Mouse (Mus musculus) forebrain, embryonic 16.5 days (tissue): ENCODE results near the gene Hes6. TPM values are rescaled to one million over a fixed set of nuclear protein-coding genes. Genes with fewer than 3 reads are reported as not detected.

Experiments used
- ATAC-seq: fragments of 200-750 bp; cut with Nextera tagmentation; 2 replicates; pipeline ENCODE4 v1.8.0; 2017; ENCODE audit warnings: mild to moderate bottlenecking, moderate library complexity
- H3K27ac ChIP-seq: fragments of 300-500 bp; sonication (generic); 2 replicates; pipeline ENCODE4 v1.5.1; 2014; ENCODE audit warnings: low read length, control low read depth
- H3K27me3 ChIP-seq: fragments of 300-500 bp; sonication (generic); replicated peaks from 2 replicates; pipeline ENCODE4 v1.6.1; 2014; ENCODE audit warnings: low read length; ENCODE audit not compliant: control insufficient read depth, insufficient read depth
- H3K36me3 ChIP-seq: fragments of 300-500 bp; sonication (generic); 2 replicates; pipeline ENCODE4 v1.6.1; 2014; ENCODE audit not compliant: control insufficient read depth, insufficient read depth
- H3K4me1 ChIP-seq: fragments of 300-500 bp; sonication (generic); replicated peaks from 2 replicates; pipeline ENCODE4 v1.6.1; 2014; ENCODE audit warnings: low read length; ENCODE audit not compliant: control insufficient read depth, insufficient read depth
- H3K4me2 ChIP-seq: fragments of 300-500 bp; sonication (generic); 2 replicates; pipeline ENCODE4 v1.6.1; 2014; ENCODE audit warnings: mild to moderate bottlenecking, low read length, control low read depth
- H3K4me3 ChIP-seq: fragments of 300-500 bp; sonication (generic); replicated peaks from 2 replicates; pipeline ENCODE4 v1.5.1; 2014; ENCODE audit warnings: mild to moderate bottlenecking, low read length, control low read depth
- H3K9ac ChIP-seq: fragments of 300-500 bp; sonication (generic); replicated peaks from 2 replicates; pipeline ENCODE4 v1.6.1; 2014; ENCODE audit warnings: low read depth, low read length, control low read depth
- H3K9me3 ChIP-seq: fragments of 300-500 bp; sonication (generic); 2 replicates; pipeline ENCODE4 v1.6.1; 2016; ENCODE audit warnings: low read length; ENCODE audit not compliant: control insufficient read depth
- WGBS: fragments of 180-500 bp; shearing (Covaris S2); extraction: QIAGEN DNeasy Blood & Tissue Kit; methylation state at CpG from one replicate; pipeline ENCODE4 v1.1.7; 2014; 5-methylcytosine and 5-hydroxymethylcytosine counted together
- polyA plus RNA-seq: library from polyadenylated mRNA; unstranded; fragments of >200 nt; fragmentation: Nextera tagmentation; extraction: Ambion mirVana; gene quantifications from 2 replicates; pipeline ENCODE4 v1.2.1, GENCODE M21; 2015

The Hes6 gene
- polyA plus RNA-seq, 1 experiment from 2014 or later = 208 TPM

DNA sequence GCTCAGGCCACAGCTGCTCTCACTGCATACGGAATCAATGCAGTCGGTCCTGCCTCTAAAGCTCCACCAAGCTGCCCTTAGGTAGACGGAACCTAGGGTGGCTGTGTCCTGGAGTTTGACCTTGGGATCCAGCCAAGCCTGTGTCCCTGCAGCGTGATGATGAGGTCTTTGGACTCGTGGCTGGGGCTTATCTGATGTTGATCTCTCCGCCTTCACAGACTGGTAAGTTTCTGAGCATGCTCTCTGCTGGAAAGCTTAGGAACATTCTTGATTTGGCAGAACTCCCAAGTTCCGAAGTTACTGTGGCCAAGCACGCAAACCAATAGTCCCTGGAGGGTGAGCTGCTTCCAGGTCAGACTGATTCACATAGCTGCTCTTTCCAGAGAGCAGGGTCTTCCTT is 32.2 kb upstream of the Hes6 start:
- ATAC-seq = no peak
- Histone ChIP-seq H3K27me3 (no peaks in the 10 kb centered on the region), H3K9me3 (peaks cover 5% of the 10 kb centered on the region; the same call in 1 of the 2 replicates), H3K4me3 (no peak overlapping the region), H3K9ac (no peak overlapping the region), H3K27ac (no peak overlapping the region), H3K36me3 (peaks cover 28% of the 10 kb centered on the region), H3K4me1 (no peaks in the 10 kb centered on the region), H3K4me2 (no peak overlapping the region)
- 82% methylated on average over 8 of the region's 8 CpGs for WGBS

DNA sequence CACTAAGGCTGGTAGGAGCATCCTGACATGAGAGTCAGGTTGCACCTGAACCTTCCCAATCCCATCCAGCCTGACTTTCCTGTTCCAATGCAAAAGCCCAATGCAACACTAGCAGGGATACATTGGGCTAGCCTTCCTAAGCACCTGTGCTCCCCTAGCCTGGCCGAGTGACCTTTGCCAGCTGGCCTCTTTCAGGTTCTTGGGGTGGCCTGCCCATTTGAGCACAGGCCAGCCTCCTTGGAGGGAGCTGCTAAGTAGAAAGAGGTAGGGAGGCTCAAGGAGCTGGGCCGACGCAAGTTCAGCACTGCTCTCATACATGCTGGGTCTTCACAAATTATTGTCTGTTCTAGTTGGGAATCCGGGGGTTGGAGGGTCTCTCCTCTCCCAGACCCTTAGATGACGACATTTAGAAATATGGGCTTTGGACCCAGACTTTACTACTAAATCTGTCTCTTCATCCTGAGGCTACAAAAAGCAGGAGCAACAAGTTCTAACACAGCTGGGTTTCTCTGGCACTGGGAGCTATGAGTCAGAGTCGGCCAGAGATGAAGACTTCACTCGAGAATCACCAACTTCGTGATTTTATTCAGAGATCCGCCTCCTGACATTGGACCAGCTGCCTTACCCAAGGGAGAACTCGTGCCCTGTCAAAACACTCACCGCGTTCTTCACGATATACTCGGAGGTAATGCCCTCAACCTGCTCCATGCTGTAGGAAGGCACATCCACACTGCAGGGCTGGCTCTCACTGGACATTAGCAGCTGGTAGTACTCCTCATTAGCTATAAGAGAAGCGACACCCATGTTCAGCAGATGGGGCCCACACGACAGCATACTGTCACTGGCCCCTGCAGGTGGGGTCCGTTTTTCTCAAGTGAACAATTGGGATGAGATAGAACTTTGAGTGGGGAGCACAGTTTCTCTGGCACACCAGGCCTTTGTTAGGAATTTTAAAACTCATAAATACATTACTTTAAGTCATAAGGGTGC is 31.3 kb upstream of the Hes6 start:
- Histone ChIP-seq H3K4me2 (no peak overlapping the region), H3K36me3 (peaks cover 28% of the 10 kb centered on the region), H3K9me3 (peaks cover 5% of the 10 kb centered on the region; the same call in 1 of the 2 replicates), H3K27ac (no peak overlapping the region), H3K27me3 (no peaks in the 10 kb centered on the region), H3K4me3 (no peak overlapping the region), H3K4me1 (no peaks in the 10 kb centered on the region), H3K9ac (no peak overlapping the region)
- no peak for ATAC-seq
- WGBS = 93% methylated on average over 17 of the region's 17 CpGs

DNA sequence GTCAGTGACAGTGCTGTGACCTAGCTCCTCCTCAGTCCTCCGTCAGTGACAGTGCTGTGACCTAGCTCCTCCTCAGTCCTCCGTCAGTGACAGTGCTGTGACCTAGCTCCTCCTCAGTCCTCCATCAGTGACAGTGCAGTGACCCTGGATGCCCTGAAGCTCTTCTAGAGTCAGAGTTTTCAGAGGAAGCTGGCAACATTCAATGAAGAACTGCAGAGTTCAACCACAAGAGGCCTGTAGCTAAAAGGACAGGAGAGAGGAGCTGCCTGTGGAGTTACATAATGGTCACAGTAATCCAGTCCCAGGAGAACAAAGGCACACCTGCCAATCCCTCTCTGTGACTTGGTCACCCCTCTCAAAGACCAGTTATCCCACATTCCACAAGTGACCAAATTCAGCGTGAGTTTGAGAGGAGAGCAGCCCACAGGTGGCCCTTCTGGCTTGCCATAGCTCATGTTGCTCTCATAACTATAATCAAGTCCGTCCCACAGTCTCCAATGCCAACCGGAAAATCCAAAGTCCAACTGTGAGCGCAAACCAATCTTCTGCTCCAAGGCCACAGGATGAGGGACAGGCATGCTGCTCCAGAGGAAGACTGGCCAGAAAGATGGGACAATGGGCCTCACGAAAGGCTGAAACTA is 28.6 kb upstream of the Hes6 start:
- Histone ChIP-seq H3K27me3 (no peaks in the 10 kb centered on the region), H3K4me1 (no peaks in the 10 kb centered on the region), H3K27ac (no peak overlapping the region), H3K4me2 (no peak overlapping the region), H3K4me3 (no peak overlapping the region), H3K36me3 (peaks cover 15% of the 10 kb centered on the region), H3K9ac (no peak overlapping the region), H3K9me3 (peaks cover 2% of the 10 kb centered on the region; the same call in 1 of the 2 replicates)
- 67% methylated on average over 6 of the region's 7 CpGs for WGBS
- ATAC-seq = no peak

DNA sequence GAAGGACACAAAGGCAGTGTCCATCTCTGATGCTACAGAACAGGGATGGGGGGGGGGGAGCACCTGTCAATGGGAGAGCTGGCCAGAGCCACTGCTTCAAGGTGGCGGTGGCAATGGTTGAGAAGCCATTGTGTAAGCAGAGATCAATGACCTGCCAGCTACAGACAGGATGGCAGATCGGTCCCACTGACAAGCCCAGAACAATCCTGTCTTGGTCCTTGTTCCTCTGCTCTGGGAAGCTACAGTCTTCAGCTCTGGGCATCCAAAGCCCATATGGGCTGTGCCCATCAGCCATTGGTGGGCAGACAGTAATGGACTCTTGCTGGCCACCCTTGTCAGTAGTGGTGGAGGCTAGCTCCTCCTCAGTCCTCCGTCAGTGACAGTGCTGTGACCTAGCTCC is 28.0 kb upstream of the Hes6 start:
- WGBS = 92% methylated on average over 3 of the region's 3 CpGs
- peaks cover 10% of the 10 kb centered on the region for H3K36me3 ChIP-seq

DNA sequence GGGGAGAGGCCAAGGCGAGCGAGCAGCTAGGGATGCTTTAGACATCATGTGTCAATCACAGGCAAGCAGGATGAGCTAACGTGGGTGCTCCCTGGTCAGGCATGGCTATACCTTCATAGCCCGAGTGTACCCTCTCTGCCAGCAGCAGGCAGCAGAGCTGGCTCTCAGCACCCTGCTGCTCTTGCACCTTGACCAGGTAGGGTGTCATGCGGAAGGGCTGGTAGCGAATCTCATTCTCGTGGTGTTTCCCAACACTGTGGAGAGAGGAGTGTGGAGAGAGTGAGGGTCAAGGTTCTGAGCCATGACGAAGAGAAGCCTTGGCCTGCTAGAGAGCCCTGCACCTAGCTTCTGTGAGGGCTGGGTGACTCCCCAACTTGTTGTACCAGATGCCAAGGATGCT is 25.9 kb upstream of the Hes6 start:
- no peak for ATAC-seq
- H3K27ac ChIP-seq = no peak overlapping the region
- no peak overlapping the region for H3K4me3 ChIP-seq
- H3K27me3 ChIP-seq = no peaks in the 10 kb centered on the region
- peaks cover 9% of the 10 kb centered on the region for H3K36me3 ChIP-seq
- H3K9me3 ChIP-seq = no peaks in the 10 kb centered on the region
- H3K4me2 ChIP-seq = no peak overlapping the region
- H3K9ac ChIP-seq = no peak overlapping the region
- peaks cover 8% of the 10 kb centered on the region for H3K4me1 ChIP-seq
- WGBS = 91% methylated on average over 8 of the region's 8 CpGs

More for the DNA sequence above, 28.0 kb upstream of the Hes6 start:
- Histone ChIP-seq H3K9ac (no peak overlapping the region), H3K27ac (no peak overlapping the region), H3K27me3 (no peaks in the 10 kb centered on the region), H3K9me3 (no peaks in the 10 kb centered on the region), H3K4me2 (no peak overlapping the region), H3K4me1 (no peaks in the 10 kb centered on the region), H3K4me3 (no peak overlapping the region)
- no peak for ATAC-seq

DNA sequence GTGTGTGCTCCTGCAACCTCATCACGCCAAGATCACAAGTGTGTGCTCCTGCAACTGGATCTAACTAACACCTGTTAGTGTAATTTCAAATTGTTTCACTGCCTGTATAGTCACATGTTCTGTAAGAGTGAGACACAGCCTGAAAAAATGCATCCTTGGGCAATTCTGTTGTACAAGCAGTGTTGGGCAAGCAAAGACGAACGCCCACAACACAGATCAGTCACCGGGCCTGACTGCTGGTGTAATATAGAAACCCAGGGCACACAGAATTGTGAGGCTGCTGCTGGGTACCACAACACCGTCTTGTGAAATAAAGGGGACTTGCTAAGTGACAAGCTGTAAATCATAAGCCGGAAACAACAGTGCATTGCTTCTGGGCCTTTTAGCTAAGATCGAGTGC is 23.7 kb upstream of the Hes6 start:
- no peaks in the 10 kb centered on the region; the same call in 1 of the 2 replicates for H3K36me3 ChIP-seq
- no peaks in the 10 kb centered on the region for H3K27me3 ChIP-seq
- WGBS = 92% methylated on average over 7 of the region's 7 CpGs
- no peak overlapping the region for H3K9ac ChIP-seq
- H3K4me1 ChIP-seq = peaks cover 8% of the 10 kb centered on the region
- H3K4me3 ChIP-seq = no peak overlapping the region
- no peak overlapping the region for H3K4me2 ChIP-seq
- no peak overlapping the region for H3K27ac ChIP-seq
- no peaks in the 10 kb centered on the region for H3K9me3 ChIP-seq
- no peak for ATAC-seq

DNA sequence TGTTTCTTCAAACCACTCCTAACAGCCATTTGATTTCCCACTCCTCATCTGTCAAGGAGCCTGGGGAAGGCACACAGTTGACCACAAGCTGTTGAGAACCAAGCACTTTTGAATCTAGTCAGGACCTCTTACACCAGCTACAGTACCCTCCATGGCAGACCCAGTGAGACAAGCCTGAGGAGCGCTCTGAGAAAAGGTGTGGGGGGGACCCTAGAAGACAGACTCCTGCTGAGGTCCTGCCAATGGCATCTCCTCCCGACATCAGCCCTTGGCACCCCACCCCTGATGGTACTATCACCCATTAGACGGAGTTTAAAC is 23.2 kb upstream of the Hes6 start:
- 85% methylated on average over 3 of the region's 3 CpGs for WGBS
- H3K4me2 ChIP-seq = no peak overlapping the region
- no peak overlapping the region for H3K9ac ChIP-seq
- H3K4me3 ChIP-seq = no peak overlapping the region
- H3K36me3 ChIP-seq = no peaks in the 10 kb centered on the region; the same call in 1 of the 2 replicates
- no peak for ATAC-seq
- no peak overlapping the region for H3K27ac ChIP-seq
- peaks cover 8% of the 10 kb centered on the region for H3K4me1 ChIP-seq
- H3K27me3 ChIP-seq = no peaks in the 10 kb centered on the region
- no peaks in the 10 kb centered on the region for H3K9me3 ChIP-seq

DNA sequence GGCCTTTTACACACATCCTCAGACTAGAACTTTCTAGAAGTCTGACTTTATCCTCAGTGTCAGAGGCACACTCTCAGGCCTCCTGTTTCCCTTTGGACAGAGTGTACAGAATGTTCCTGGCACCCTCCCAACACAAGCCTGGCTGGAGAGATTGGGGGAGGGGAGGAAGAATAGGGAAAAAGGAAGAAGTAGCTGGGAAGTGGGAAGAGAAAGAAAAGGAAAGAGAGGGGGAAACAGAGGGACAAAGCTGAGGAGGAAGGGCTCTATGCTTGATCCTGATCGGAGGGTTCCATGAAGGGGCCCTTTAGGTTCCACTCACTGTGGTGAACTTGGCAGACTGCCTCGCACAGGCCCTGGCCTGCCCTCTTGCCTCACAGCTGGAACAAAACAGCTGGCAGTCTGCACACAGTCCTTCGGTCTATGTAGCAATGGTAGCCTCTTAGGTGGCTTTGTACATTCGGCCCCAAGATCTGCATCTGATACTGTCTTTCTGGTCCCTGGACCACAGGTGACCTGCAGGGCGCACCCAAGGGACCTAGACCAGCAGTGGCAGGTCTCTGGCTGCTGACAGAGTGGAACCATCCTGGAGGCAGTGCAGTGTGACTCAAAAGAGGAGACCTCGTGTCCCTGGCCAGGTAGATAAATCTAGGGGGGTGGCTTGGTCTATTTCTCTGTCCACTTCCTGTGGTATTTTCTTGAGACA is 22.7 kb upstream of the Hes6 start:
- no peaks in the 10 kb centered on the region; the same call in 1 of the 2 replicates for H3K36me3 ChIP-seq
- ATAC-seq = no peak
- no peak overlapping the region for H3K4me3 ChIP-seq
- H3K4me2 ChIP-seq = no peak overlapping the region
- H3K9ac ChIP-seq = no peak overlapping the region
- H3K9me3 ChIP-seq = no peaks in the 10 kb centered on the region
- H3K4me1 ChIP-seq = peaks cover 8% of the 10 kb centered on the region
- H3K27me3 ChIP-seq = no peaks in the 10 kb centered on the region
- WGBS = 62% methylated on average over 6 of the region's 6 CpGs
- H3K27ac ChIP-seq = no peak overlapping the region

DNA sequence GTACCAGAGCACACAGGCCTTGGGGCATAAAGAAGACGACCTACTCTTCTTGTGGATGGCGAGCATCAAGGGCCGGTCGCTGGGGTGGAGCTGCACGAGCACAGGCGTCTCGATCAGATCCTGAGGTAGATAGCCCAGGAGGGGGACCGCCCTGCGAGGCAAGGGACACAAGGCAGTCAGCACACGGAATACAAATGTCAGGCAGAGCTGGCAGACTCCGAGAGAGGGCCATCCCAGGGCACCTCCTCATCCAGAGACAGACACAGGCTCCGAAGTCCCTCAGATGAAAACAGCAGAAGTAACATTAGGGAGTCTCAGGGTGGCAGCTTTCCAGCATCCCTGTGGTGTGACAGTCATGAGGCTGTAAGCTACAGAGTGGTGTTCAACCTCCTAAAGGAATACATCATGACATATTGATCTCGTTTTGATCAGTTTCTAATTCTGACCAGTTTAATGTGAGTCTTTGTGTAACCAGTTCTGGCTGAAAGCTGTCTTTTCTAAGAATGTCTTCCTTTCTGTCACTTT is 21.8 kb upstream of the Hes6 start:
- H3K9ac ChIP-seq = no peak overlapping the region
- H3K4me3 ChIP-seq = no peak overlapping the region
- no peak for ATAC-seq
- no peak overlapping the region for H3K27ac ChIP-seq
- H3K9me3 ChIP-seq = no peaks in the 10 kb centered on the region
- no peaks in the 10 kb centered on the region for H3K27me3 ChIP-seq
- H3K36me3 ChIP-seq = no peaks in the 10 kb centered on the region; the same call in 1 of the 2 replicates
- H3K4me2 ChIP-seq = no peak overlapping the region
- peaks cover 8% of the 10 kb centered on the region for H3K4me1 ChIP-seq
- 82% methylated on average over 13 of the region's 13 CpGs for WGBS
